Mouse (Mus musculus) stomach, embryonic 16.5 days (tissue): Measurements from ENCODE around the gene Jak1. TPM values are rescaled to one million over a fixed set of nuclear protein-coding genes. Genes with fewer than 3 reads are reported as not detected.

Experiments used
- ATAC-seq: fragments of 200-750 bp; cut with Nextera tagmentation; 2 replicates; pipeline ENCODE4 v1.8.0; 2017; ENCODE audit warnings: moderate number of reproducible peaks, moderate TSS enrichment; ENCODE audit not compliant: insufficient read depth, low FRiP score
- H3K27ac ChIP-seq: fragments of 300-500 bp; sonication (generic); 2 replicates; pipeline ENCODE4 v1.5.1; 2014; ENCODE audit warnings: low read length
- H3K27me3 ChIP-seq: fragments of 300-500 bp; sonication (generic); 2 replicates; pipeline ENCODE4 v1.6.1; 2014; ENCODE audit warnings: low read length, control low read depth, mixed read lengths; ENCODE audit not compliant: control insufficient read depth, insufficient read depth
- H3K36me3 ChIP-seq: fragments of 300-500 bp; sonication (generic); 2 replicates; pipeline ENCODE4 v1.6.1; 2014; ENCODE audit warnings: low read length; ENCODE audit not compliant: control insufficient read depth, insufficient read depth
- H3K4me1 ChIP-seq: fragments of 300-500 bp; sonication (generic); 2 replicates; pipeline ENCODE4 v1.6.1; 2014; ENCODE audit warnings: low read length, control low read depth, mixed read lengths; ENCODE audit not compliant: control insufficient read depth, insufficient read depth
- H3K4me2 ChIP-seq: fragments of 300-500 bp; sonication (generic); 2 replicates; pipeline ENCODE4 v1.6.1; 2014; ENCODE audit warnings: low read depth, low read length, mixed read lengths
- H3K4me3 ChIP-seq: fragments of 300-500 bp; sonication (generic); replicated peaks from 2 replicates; pipeline ENCODE4 v1.5.1; 2014; ENCODE audit warnings: mild to moderate bottlenecking, low read length
- H3K9ac ChIP-seq: fragments of 300-500 bp; sonication (generic); 2 replicates; pipeline ENCODE4 v1.6.1; 2014; ENCODE audit warnings: low read length
- H3K9me3 ChIP-seq: fragments of 300-500 bp; sonication (generic); replicated peaks from 2 replicates; pipeline ENCODE4 v1.6.1; 2016; ENCODE audit warnings: low read length, control low read depth; ENCODE audit not compliant: control insufficient read depth
- WGBS: fragments of 180-500 bp; shearing (Covaris S2); extraction: QIAGEN DNeasy Blood & Tissue Kit; methylation state at CpG from one replicate; pipeline ENCODE4 v1.1.7; 2014; 5-methylcytosine and 5-hydroxymethylcytosine counted together
- polyA plus RNA-seq: library from polyadenylated mRNA; unstranded; fragments of >200 nt; fragmentation: Nextera tagmentation; extraction: Ambion mirVana; gene quantifications from 2 replicates; pipeline ENCODE4 v1.2.1, GENCODE M21; 2015

The Jak1 gene
- polyA plus RNA-seq, 1 experiment from 2014 or later: 91.4 TPM

- Histone ChIP-seq H3K4me1 (no peaks in the 10 kb centered on the region), H3K36me3 (peaks cover 9% of the 10 kb centered on the region; the same call in 1 of the 2 replicates), H3K4me2 (no peak overlapping the region), H3K9ac (no peak overlapping the region), H3K9me3 (no peaks in the 10 kb centered on the region), H3K27ac (no peak overlapping the region), H3K27me3 (no peaks in the 10 kb centered on the region), H3K4me3 (no peak overlapping the region)
- ATAC-seq: no peak
- 65% methylated on average over 12 of the region's 12 CpGs for WGBS
Observed at GRCm38 (mm10) chr4:101159191-101159764, 105.8 kb downstream of the Jak1 start.

- no peak overlapping the region for H3K27ac ChIP-seq
- H3K27me3 ChIP-seq: no peaks in the 10 kb centered on the region
- no peaks in the 10 kb centered on the region for H3K4me1 ChIP-seq
- H3K4me2 ChIP-seq: no peak overlapping the region
- H3K9ac ChIP-seq: no peak overlapping the region
- peaks cover 9% of the 10 kb centered on the region; the same call in 1 of the 2 replicates for H3K36me3 ChIP-seq
- ATAC-seq: no peak
- WGBS: 73% methylated on average over 6 of the region's 6 CpGs
- H3K4me3 ChIP-seq: no peak overlapping the region
- no peaks in the 10 kb centered on the region for H3K9me3 ChIP-seq
Observed at GRCm38 (mm10) chr4:101158282-101158681, 106.8 kb downstream of the Jak1 start.

- Histone ChIP-seq H3K4me2 (no peak overlapping the region), H3K4me3 (no peak overlapping the region), H3K27me3 (no peaks in the 10 kb centered on the region), H3K36me3 (peaks cover 13% of the 10 kb centered on the region; the same call in 1 of the 2 replicates), H3K4me1 (no peaks in the 10 kb centered on the region), H3K9ac (no peak overlapping the region), H3K27ac (no peak overlapping the region), H3K9me3 (no peaks in the 10 kb centered on the region)
- 91% methylated on average over 5 of the region's 5 CpGs for WGBS
- ATAC-seq: no peak
Observed at GRCm38 (mm10) chr4:101157476-101157875, 107.6 kb downstream of the Jak1 start.

- Histone ChIP-seq H3K27ac (no peak overlapping the region), H3K4me3 (no peak overlapping the region), H3K36me3 (peaks cover 15% of the 10 kb centered on the region; the same call in 1 of the 2 replicates), H3K9ac (no peak overlapping the region), H3K4me1 (no peaks in the 10 kb centered on the region), H3K9me3 (no peaks in the 10 kb centered on the region), H3K27me3 (no peaks in the 10 kb centered on the region), H3K4me2 (no peak overlapping the region)
- WGBS: 75% methylated on average over 4 of the region's 4 CpGs
- no peak; the same call in 1 of the 2 replicates for ATAC-seq
Observed at GRCm38 (mm10) chr4:101155541-101155940, 109.5 kb downstream of the Jak1 start.

- Histone ChIP-seq H3K27me3 (no peaks in the 10 kb centered on the region), H3K9me3 (no peaks in the 10 kb centered on the region), H3K36me3 (0 out of 2 replicates have a peak, but pooled peaks cover 2% of the 10 kb centered on the region), H3K4me1 (0 out of 2 replicates have a peak, but pooled peaks cover 3% of the 10 kb centered on the region), H3K4me2 (no peak overlapping the region), H3K4me3 (no peak overlapping the region), H3K9ac (no peak overlapping the region), H3K27ac (no peak overlapping the region)
- no peak for ATAC-seq
- WGBS: 84% methylated on average over 11 of the region's 11 CpGs
Observed at GRCm38 (mm10) chr4:101146891-101147655, 118.0 kb downstream of the Jak1 start.

- Histone ChIP-seq H3K27ac (no peak overlapping the region), H3K4me3 (no peak overlapping the region), H3K9ac (0 out of 2 replicates have a peak overlapping the region, but pooled peaks have one; percentile 51), H3K4me2 (no peak overlapping the region), H3K9me3 (no peaks in the 10 kb centered on the region), H3K27me3 (no peaks in the 10 kb centered on the region), H3K4me1 (0 out of 2 replicates have a peak, but pooled peaks cover 3% of the 10 kb centered on the region), H3K36me3 (0 out of 2 replicates have a peak, but pooled peaks cover 2% of the 10 kb centered on the region)
- ATAC-seq: peak; percentile 47; the same call in 1 of the 2 replicates
- WGBS: 26% methylated on average over 9 of the region's 9 CpGs
Observed at GRCm38 (mm10) chr4:101146047-101146745, 118.9 kb downstream of the Jak1 start.

GRCm38 (mm10) chr4:101144790-101145189, 120.3 kb downstream of the Jak1 start:
- no peaks in the 10 kb centered on the region for H3K36me3 ChIP-seq
- no peak overlapping the region for H3K27ac ChIP-seq
- H3K4me1 ChIP-seq: 0 out of 2 replicates have a peak, but pooled peaks cover 3% of the 10 kb centered on the region
- no peak overlapping the region for H3K4me3 ChIP-seq
- no peak overlapping the region for H3K4me2 ChIP-seq
- ATAC-seq: no peak
- no peaks in the 10 kb centered on the region for H3K27me3 ChIP-seq
- H3K9me3 ChIP-seq: no peaks in the 10 kb centered on the region
- WGBS: 65% methylated on average over 7 of the region's 7 CpGs
- no peak overlapping the region for H3K9ac ChIP-seq

- H3K4me1 ChIP-seq: 0 out of 2 replicates have a peak, but pooled peaks cover 3% of the 10 kb centered on the region
- no peak overlapping the region for H3K4me2 ChIP-seq
- H3K9ac ChIP-seq: no peak overlapping the region
- WGBS: 64% methylated on average over 4 of the region's 4 CpGs
- H3K9me3 ChIP-seq: no peaks in the 10 kb centered on the region
- no peak for ATAC-seq
- H3K36me3 ChIP-seq: no peaks in the 10 kb centered on the region
- no peak overlapping the region for H3K4me3 ChIP-seq
- no peak overlapping the region for H3K27ac ChIP-seq
- H3K27me3 ChIP-seq: no peaks in the 10 kb centered on the region
Observed at GRCm38 (mm10) chr4:101144361-101144760, 120.7 kb downstream of the Jak1 start.

- 0 out of 2 replicates have a peak, but pooled peaks cover 3% of the 10 kb centered on the region for H3K4me1 ChIP-seq
- 63% methylated on average over 4 of the region's 4 CpGs for WGBS
- H3K9me3 ChIP-seq: no peaks in the 10 kb centered on the region
- no peak overlapping the region for H3K9ac ChIP-seq
- H3K4me3 ChIP-seq: no peak overlapping the region
- ATAC-seq: no peak
- H3K4me2 ChIP-seq: no peak overlapping the region
- H3K27me3 ChIP-seq: no peaks in the 10 kb centered on the region
- H3K36me3 ChIP-seq: no peaks in the 10 kb centered on the region
- no peak overlapping the region for H3K27ac ChIP-seq
Observed at GRCm38 (mm10) chr4:101143901-101144300, 121.2 kb downstream of the Jak1 start.
